Mouse (Mus musculus): Measurements from ENCODE around the gene Itga2b. TPM values are rescaled to one million over a fixed set of nuclear protein-coding genes. Genes with fewer than 3 reads are reported as not detected.
"Not testable (repeated sequence)": the region's sequence is repeated elsewhere in the genome, so short reads cannot be mapped to it uniquely, and the experiment has no call there.

The Itga2b gene
- polyA plus RNA-seq, 1 experiment from 2014 or later = 6.6 TPM

DNA sequence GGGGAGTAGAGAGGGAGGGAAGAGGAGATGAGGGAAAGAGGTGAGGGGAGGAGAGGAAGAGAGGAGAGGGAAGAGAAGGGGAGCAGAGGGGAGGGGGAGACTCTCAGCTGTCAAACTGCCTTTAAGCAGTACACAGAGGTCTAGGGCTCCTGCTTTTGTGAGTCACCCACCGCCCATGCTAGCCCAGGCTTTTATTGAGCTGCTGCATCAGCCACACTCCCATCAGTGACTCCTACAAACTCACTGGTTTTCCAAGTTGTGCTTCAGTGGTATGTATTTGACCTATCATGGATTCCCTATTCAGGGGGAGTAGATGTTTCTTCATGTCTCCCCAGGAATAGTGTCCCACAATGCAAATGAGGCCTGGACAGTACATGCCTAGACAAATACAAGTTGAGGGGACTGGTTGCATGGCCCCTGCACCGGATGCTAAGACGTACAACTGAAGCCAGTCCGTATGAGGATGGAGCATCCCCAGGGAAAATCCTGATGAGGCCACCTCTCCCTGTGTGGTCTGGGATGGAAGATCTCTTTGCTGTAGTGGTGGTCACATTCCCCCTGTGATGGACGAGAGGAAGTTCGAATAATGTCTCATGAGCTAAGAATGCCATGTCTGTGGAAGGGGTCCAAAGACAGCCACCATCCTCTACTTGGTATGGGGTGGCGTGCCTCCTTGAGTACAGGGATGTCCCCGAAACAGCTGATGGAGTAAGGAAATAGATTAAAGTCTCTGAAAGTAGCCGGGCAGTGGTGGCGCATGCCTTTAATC is 54.7 kb downstream of the Itga2b start:
- Histone ChIP-seq H3K27ac (replicated peaks; ENCODE audit: low read depth, low read length) (no peak overlapping the region), H3K27me3 (replicated peaks; ENCODE audit: control insufficient read depth, insufficient read depth, low read length) (no peaks in the 10 kb centered on the region), H3K4me2 (ENCODE audit: low read depth, low read length) (no peak overlapping the region), H3K9me3 (ENCODE audit: control insufficient read depth, low read length) (no peaks in the 10 kb centered on the region), H3K4me1 (ENCODE audit: control insufficient read depth, insufficient read depth, low read length) (no peaks in the 10 kb centered on the region), H3K36me3 (ENCODE audit: control insufficient read depth, insufficient read depth, low read length) (no peaks in the 10 kb centered on the region), H3K4me3 (ENCODE audit: low read depth, low read length) (no peak overlapping the region), H3K9ac (ENCODE audit: low read depth, low read length) (no peak overlapping the region; the same call in 1 of the 2 replicates)
- WGBS = 65% methylated on average over 10 of the region's 10 CpGs
- ATAC-seq (ENCODE audit: low read depth) = no peak
- no peak for DNase-seq (ENCODE audit: low spot score)

- H3K27ac ChIP-seq (replicated peaks; ENCODE audit: low read depth, low read length) = no peak overlapping the region
These were observed 56.9 kb downstream of the Itga2b start for GRCm38 (mm10) chr11:102413059-102413458.

DNA sequence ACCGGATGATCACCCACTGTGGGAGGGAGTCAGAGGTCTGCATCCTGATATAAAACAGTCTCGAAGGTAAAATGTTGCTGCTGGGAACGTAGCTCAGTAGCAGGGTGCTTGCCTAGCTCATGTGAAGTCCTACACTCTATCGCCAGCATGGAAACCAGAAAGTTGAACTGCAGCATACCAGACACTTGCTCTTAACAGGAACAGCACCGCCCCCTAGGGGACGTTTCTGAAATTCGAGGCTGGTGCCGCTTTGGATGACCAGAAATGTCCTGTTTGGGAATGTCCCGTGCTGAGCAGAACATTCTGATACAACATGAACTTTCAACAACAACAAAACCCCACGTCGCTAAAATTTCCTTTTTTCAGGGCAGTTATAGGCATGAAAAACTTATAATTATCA is 58.2 kb downstream of the Itga2b start:
- no peak overlapping the region for H3K4me2 ChIP-seq (ENCODE audit: low read depth, low read length)
- no peak overlapping the region for H3K9ac ChIP-seq (ENCODE audit: low read depth, low read length)
- no peaks in the 10 kb centered on the region for H3K9me3 ChIP-seq (ENCODE audit: control insufficient read depth, low read length)
- no peaks in the 10 kb centered on the region for H3K4me1 ChIP-seq (ENCODE audit: control insufficient read depth, insufficient read depth, low read length)
- 6% methylated on average over 11 of the region's 11 CpGs for WGBS
- DNase-seq (ENCODE audit: low spot score) (peak; percentile 96), ATAC-seq (ENCODE audit: low read depth) (peak; percentile 13; the same call in 1 of the 2 replicates)
- no peaks in the 10 kb centered on the region for H3K27me3 ChIP-seq (replicated peaks; ENCODE audit: control insufficient read depth, insufficient read depth, low read length)
- no peak overlapping the region for H3K27ac ChIP-seq (replicated peaks; ENCODE audit: low read depth, low read length)
- H3K4me3 ChIP-seq (ENCODE audit: low read depth, low read length) = no peak overlapping the region
- no peaks in the 10 kb centered on the region for H3K36me3 ChIP-seq (ENCODE audit: control insufficient read depth, insufficient read depth, low read length)

More at GRCm38 (mm10) chr11:102413059-102413458, 56.9 kb downstream of the Itga2b start:
- WGBS = 79% methylated on average over 8 of the region's 8 CpGs
- Histone ChIP-seq H3K9ac (ENCODE audit: low read depth, low read length) (no peak overlapping the region), H3K4me3 (ENCODE audit: low read depth, low read length) (no peak overlapping the region), H3K27me3 (replicated peaks; ENCODE audit: control insufficient read depth, insufficient read depth, low read length) (no peaks in the 10 kb centered on the region), H3K4me2 (ENCODE audit: low read depth, low read length) (no peak overlapping the region), H3K9me3 (ENCODE audit: control insufficient read depth, low read length) (no peaks in the 10 kb centered on the region), H3K36me3 (ENCODE audit: control insufficient read depth, insufficient read depth, low read length) (no peaks in the 10 kb centered on the region), H3K4me1 (ENCODE audit: control insufficient read depth, insufficient read depth, low read length) (no peaks in the 10 kb centered on the region)
- no peak for DNase-seq (ENCODE audit: low spot score)
- ATAC-seq (ENCODE audit: low read depth) = no peak

DNA sequence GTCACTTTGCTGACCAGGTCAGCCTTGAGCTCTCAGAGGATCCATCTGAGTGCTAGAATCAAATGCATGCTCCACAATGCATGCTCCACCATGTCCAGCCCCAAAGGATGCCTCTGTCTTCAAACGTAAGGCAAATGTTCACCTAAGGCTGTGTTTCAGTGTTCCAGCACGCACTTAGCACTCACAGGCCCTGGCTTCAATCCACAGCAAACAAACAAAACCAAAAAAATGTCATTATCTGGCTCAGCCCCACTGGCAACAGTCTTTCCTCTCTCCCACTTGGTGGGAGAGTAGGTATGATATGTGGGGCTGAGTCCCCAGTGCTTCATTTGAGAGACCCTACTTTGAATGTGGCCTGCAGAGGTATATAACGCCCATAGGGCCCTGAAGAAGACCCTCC is 58.9 kb downstream of the Itga2b start:
- WGBS = 74% methylated on average over 3 of the region's 3 CpGs
- no peaks in the 10 kb centered on the region for H3K27me3 ChIP-seq (replicated peaks; ENCODE audit: control insufficient read depth, insufficient read depth, low read length)
- no peak overlapping the region for H3K4me3 ChIP-seq (ENCODE audit: low read depth, low read length)
- H3K36me3 ChIP-seq (ENCODE audit: control insufficient read depth, insufficient read depth, low read length) = no peaks in the 10 kb centered on the region
- H3K4me2 ChIP-seq (ENCODE audit: low read depth, low read length) = no peak overlapping the region
- DNase-seq (ENCODE audit: low spot score) = no peak
- H3K9ac ChIP-seq (ENCODE audit: low read depth, low read length) = no peak overlapping the region
- no peak for ATAC-seq (ENCODE audit: low read depth)
- no peak overlapping the region for H3K27ac ChIP-seq (replicated peaks; ENCODE audit: low read depth, low read length)
- no peaks in the 10 kb centered on the region for H3K9me3 ChIP-seq (ENCODE audit: control insufficient read depth, low read length)
- peaks cover 5% of the 10 kb centered on the region; the same call in 1 of the 2 replicates for H3K4me1 ChIP-seq (ENCODE audit: control insufficient read depth, insufficient read depth, low read length)

DNA sequence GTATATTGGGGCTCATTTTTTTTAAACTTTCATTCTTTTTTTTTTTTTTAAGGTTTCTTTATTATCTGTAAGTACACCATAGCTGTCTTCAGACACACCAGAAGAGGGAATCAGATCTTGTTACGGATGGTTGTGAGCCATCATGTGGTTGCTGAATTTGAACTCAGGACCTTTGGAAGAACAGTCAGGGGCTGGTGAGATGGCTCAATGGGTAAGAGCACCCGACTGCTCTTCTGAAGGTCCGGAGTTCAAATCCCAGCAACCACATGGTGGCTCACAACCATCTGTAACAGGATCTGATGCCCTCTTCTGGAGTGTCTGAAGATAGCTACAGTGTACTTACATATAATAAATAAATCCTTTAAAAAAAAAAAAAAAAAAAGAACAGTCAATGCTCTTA is 59.6 kb downstream of the Itga2b start:
- WGBS = 96% methylated on average over 3 of the region's 3 CpGs
- not testable (repeated sequence) for DNase-seq (ENCODE audit: low spot score); ATAC-seq (ENCODE audit: low read depth); H3K9me3 ChIP-seq (ENCODE audit: control insufficient read depth, low read length); H3K4me2 ChIP-seq (ENCODE audit: low read depth, low read length); H3K27me3 ChIP-seq (replicated peaks; ENCODE audit: control insufficient read depth, insufficient read depth, low read length); H3K9ac ChIP-seq (ENCODE audit: low read depth, low read length); H3K4me3 ChIP-seq (ENCODE audit: low read depth, low read length); H3K36me3 ChIP-seq (ENCODE audit: control insufficient read depth, insufficient read depth, low read length); H3K27ac ChIP-seq (replicated peaks; ENCODE audit: low read depth, low read length)
- H3K4me1 ChIP-seq (ENCODE audit: control insufficient read depth, insufficient read depth, low read length) = peaks cover 12% of the 10 kb centered on the region

- no peak overlapping the region for H3K4me2 ChIP-seq (ENCODE audit: low read depth, low read length)
- H3K4me3 ChIP-seq (ENCODE audit: low read depth, low read length) = no peak overlapping the region
- H3K9me3 ChIP-seq (ENCODE audit: control insufficient read depth, low read length) = no peaks in the 10 kb centered on the region
- H3K36me3 ChIP-seq (ENCODE audit: control insufficient read depth, insufficient read depth, low read length) = no peaks in the 10 kb centered on the region
- no peaks in the 10 kb centered on the region for H3K27me3 ChIP-seq (replicated peaks; ENCODE audit: control insufficient read depth, insufficient read depth, low read length)
- DNase-seq (ENCODE audit: low spot score) (no peak), ATAC-seq (ENCODE audit: low read depth) (no peak)
- H3K4me1 ChIP-seq (ENCODE audit: control insufficient read depth, insufficient read depth, low read length) = peaks cover 12% of the 10 kb centered on the region
- H3K27ac ChIP-seq (replicated peaks; ENCODE audit: low read depth, low read length) = no peak overlapping the region
- 79% methylated on average over 3 of the region's 3 CpGs for WGBS
- H3K9ac ChIP-seq (ENCODE audit: low read depth, low read length) = no peak overlapping the region
These were observed 60.1 kb downstream of the Itga2b start for GRCm38 (mm10) chr11:102409795-102410330.

- no peaks in the 10 kb centered on the region for H3K9me3 ChIP-seq (ENCODE audit: control insufficient read depth, low read length)
- peak overlapping the region; percentile 82 for H3K4me3 ChIP-seq (ENCODE audit: low read depth, low read length)
- peaks cover 7% of the 10 kb centered on the region for H3K36me3 ChIP-seq (ENCODE audit: control insufficient read depth, insufficient read depth, low read length)
- H3K4me1 ChIP-seq (ENCODE audit: control insufficient read depth, insufficient read depth, low read length) = peaks cover 12% of the 10 kb centered on the region
- H3K4me2 ChIP-seq (ENCODE audit: low read depth, low read length) = peak overlapping the region; percentile 98
- H3K27ac ChIP-seq (replicated peaks; ENCODE audit: low read depth, low read length) = peak overlapping the region; percentile 87
- DNase-seq (ENCODE audit: low spot score) = no peak
- H3K9ac ChIP-seq (ENCODE audit: low read depth, low read length) = peak overlapping the region; percentile 42
- 37% methylated on average over 15 of the region's 15 CpGs for WGBS
- ATAC-seq (ENCODE audit: low read depth) = no peak
- H3K27me3 ChIP-seq (replicated peaks; ENCODE audit: control insufficient read depth, insufficient read depth, low read length) = no peaks in the 10 kb centered on the region
These were observed 60.8 kb downstream of the Itga2b start for GRCm38 (mm10) chr11:102408888-102409794.

DNA sequence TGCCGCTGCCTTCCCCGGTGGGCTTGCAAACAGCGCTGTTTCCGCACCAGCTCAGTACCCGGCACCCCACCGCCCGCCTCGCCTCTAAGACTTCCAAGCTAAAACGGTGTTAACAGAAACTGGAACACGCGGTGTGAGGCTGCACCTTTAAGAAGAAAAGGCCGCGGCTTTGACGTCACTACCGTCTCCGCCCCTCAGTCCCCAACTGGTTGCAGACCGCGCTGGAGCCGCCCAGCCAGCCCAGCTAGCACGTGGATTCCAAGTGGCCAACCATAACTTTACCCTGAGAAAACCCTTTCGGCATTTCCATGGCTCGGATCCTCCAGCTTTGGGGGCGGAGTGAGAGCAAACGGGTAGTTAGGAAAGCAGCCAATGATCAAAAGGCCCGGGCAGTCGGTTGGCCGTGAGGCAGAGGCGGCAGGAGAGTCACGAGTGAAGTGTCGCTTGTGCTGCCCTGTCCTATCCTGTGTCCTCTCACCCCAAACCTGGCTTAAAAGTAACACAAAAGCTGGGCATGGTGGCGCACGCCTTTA is 61.5 kb downstream of the Itga2b start:
- H3K9me3 ChIP-seq (ENCODE audit: control insufficient read depth, low read length) = no peaks in the 10 kb centered on the region
- H3K4me2 ChIP-seq (ENCODE audit: low read depth, low read length) = peak overlapping the region; percentile 98
- H3K27ac ChIP-seq (replicated peaks; ENCODE audit: low read depth, low read length) = peak overlapping the region; percentile 87
- no peaks in the 10 kb centered on the region for H3K27me3 ChIP-seq (replicated peaks; ENCODE audit: control insufficient read depth, insufficient read depth, low read length)
- under 1% methylated on average over 32 of the region's 32 CpGs for WGBS
- ATAC-seq (ENCODE audit: low read depth) = peak; percentile 95
- peaks cover 14% of the 10 kb centered on the region for H3K36me3 ChIP-seq (ENCODE audit: control insufficient read depth, insufficient read depth, low read length)
- DNase-seq (ENCODE audit: low spot score) = peak; percentile 100
- H3K4me3 ChIP-seq (ENCODE audit: low read depth, low read length) = peak overlapping the region; percentile 82
- H3K4me1 ChIP-seq (ENCODE audit: control insufficient read depth, insufficient read depth, low read length) = peaks cover 12% of the 10 kb centered on the region
- peak overlapping the region; percentile 89 for H3K9ac ChIP-seq (ENCODE audit: low read depth, low read length)
